15 mouse cellular contexts compared by ENCODE assay signal in the genomic region with DNA sequence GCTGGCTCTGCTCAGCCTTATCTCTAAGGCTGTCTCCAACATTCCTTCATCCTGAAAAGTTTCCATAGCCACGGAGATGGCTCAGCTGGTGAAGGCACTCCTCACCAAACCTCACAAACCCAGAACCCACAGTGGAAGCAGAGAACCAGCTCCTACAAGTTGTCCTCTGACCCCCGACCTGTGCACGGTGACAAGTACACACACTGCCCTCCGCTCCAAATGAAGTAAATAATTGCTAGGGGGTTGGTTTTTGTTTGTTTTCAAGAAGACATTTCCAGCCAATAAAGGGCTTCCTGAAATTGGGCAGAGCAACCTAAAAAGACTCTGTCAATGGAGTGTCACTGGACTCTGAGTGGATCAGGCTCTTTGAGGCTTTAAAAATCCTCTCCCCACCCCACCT. TPM values are rescaled to one million over a fixed set of nuclear protein-coding genes. Genes with fewer than 3 reads are reported as not detected.
"Had no signal": no experiment of that assay in that cellular context is flagged by ENCODE, and none has a peak within 500 bp of the region (broad histone marks: within the 10 kb centered on the region; RNA-seq: fewer than 3 reads in every experiment).

No protein-coding gene starts in this region.

- H3K9me3 ChIP-seq: kidney, embryonic 15.5 days; megakaryocyte, embryonic 14.5 days; midbrain, embryonic 15.5 days; neural tube, embryonic 12.5 days had no signal

- H3K36me3 ChIP-seq: kidney, embryonic 15.5 days; midbrain, embryonic 15.5 days; neural tube, embryonic 12.5 days had no signal

- H3K27ac ChIP-seq: kidney, embryonic 15.5 days; layer of hippocampus, adult 2 months; midbrain, embryonic 15.5 days; neural tube, embryonic 12.5 days had no signal

- H3K4me2 ChIP-seq: kidney, embryonic 15.5 days; lung, embryonic 14.5 days; midbrain, embryonic 11.5 days; midbrain, embryonic 15.5 days; neural tube, embryonic 12.5 days had no signal

- H3K9ac ChIP-seq: kidney, embryonic 15.5 days; lung, embryonic 14.5 days; midbrain, embryonic 15.5 days; neural tube, embryonic 12.5 days had no signal

- ATAC-seq: intestine, embryonic 16.5 days; midbrain, embryonic 15.5 days had no signal

- H3K27me3 ChIP-seq: kidney, embryonic 15.5 days; megakaryocyte, embryonic 14.5 days had no signal

- H3K4me3 ChIP-seq: kidney, embryonic 15.5 days; layer of hippocampus, adult 2 months; midbrain, embryonic 15.5 days; neural tube, embryonic 12.5 days had no signal

- DNase-seq: kidney, postnatal 4 days; left cerebral cortex, postnatal 4 days; lung, embryonic 14.5 days; lung, postnatal 10 days; lung, postnatal 4 days; thymus, adult 18-20 months; thymus, postnatal 14 days had no signal

RNA-seq across cellular contexts. Expression of gene Smad6, which starts 31.9 kb away (rescaled TPM):
- total RNA-seq: neutrophil, adult 5-6 weeks had no signal
